Mouse (Mus musculus): ENCODE data around the gene Ly6g6f. TPM values are rescaled to one million over a fixed set of nuclear protein-coding genes. Genes with fewer than 3 reads are reported as not detected.
A peak's percentile ranks its signal among the peaks of the same experiment; 100 is the strongest.

Ly6g6f gene
- total and polyA plus RNA-seq, 3 experiments: 0.54 to 0.67 TPM; not detected in 1

- no peak for TF ChIP-seq PAX5 (IDR thresholded peaks at IDR 0.05; ENCODE audit: low read length)
- peak; percentile 69 for TF ChIP-seq ZNF384 (IDR thresholded peaks at IDR 0.05; ENCODE audit: low read depth, low read length)
- peak in 1 of 2 experiments; percentile 72; a peak in 2 of 4 replicates for TF ChIP-seq CTCF (conservative IDR thresholded peaks at IDR 0.05 in 1 of 2, IDR thresholded peaks at IDR 0.05 in 1 of 2; ENCODE audit: low read depth in 2 of 2, low read length in 2 of 2)
- TF ChIP-seq HCFC1 (IDR thresholded peaks at IDR 0.05; ENCODE audit: low read depth, low read length): no peak
- peak; percentile 35; the same call in 1 of the 2 replicates for TF ChIP-seq MYC (IDR thresholded peaks at IDR 0.05; ENCODE audit: low read depth, low read length)
- TF ChIP-seq SMC3 (IDR thresholded peaks at IDR 0.05; ENCODE audit: low read depth, low read length): peak; percentile 30; the same call in 1 of the 2 replicates
- H3K4me2 ChIP-seq (ENCODE audit: insufficient read depth, low read depth, poor library complexity, severe bottlenecking): no peak overlapping the region
- peaks cover 6 to 10% of the 10 kb centered on the region in 2 experiments for H3K4me1 ChIP-seq (ENCODE audit: control insufficient read depth in 1 of 2, insufficient read depth in 2 of 2)
- DNase-seq (ENCODE audit: extremely low read depth): peak; percentile 31
- H3K27me3 ChIP-seq (replicated peaks): peaks cover 17% of the 10 kb centered on the region
- no peak overlapping the region for H3K9ac ChIP-seq (ENCODE audit: insufficient read depth, low read depth)
- H3K27ac ChIP-seq (ENCODE audit: insufficient read depth, low read depth): no peak overlapping the region
- no peaks in the 10 kb centered on the region for H3K9me3 ChIP-seq (replicated peaks; ENCODE audit: low read length)
- in situ Hi-C loops (cut with MboI; ENCODE audit: low pct_ligation_motif_present, low pct_unique_long_range_greater_than_20kb, low sequenced_read_pairs) (no loop called here), dilution Hi-C loops (cut with MboI; ENCODE audit: extremely low pct_ligation_motif_present, extremely low pct_unique_long_range_greater_than_20kb, low sequenced_read_pairs) (no loop called here)
- H3K4me3 ChIP-seq (replicated peaks in 1 of 3; ENCODE audit: low read depth in 2 of 3, low read length in 2 of 3, poor library complexity in 1 of 3): no peak overlapping the region
- H3K36me3 ChIP-seq (replicated peaks in 1 of 2; ENCODE audit: control insufficient read depth in 1 of 2, insufficient read depth in 1 of 2, low read length in 1 of 2): peaks cover 13 to 29% of the 10 kb centered on the region in 2 experiments
- no peaks in the 10 kb centered on the region; the same call in 1 of the 2 replicates for H3K79me2 ChIP-seq (replicated peaks; ENCODE audit: control insufficient read depth, extremely low read depth, insufficient read depth, poor library complexity, severe bottlenecking)
These were observed 2.7 kb upstream of the Ly6g6f start for GRCm38 (mm10) chr17:35088151-35088550.

- in situ Hi-C loops (cut with MboI; ENCODE audit: low pct_ligation_motif_present, low pct_unique_long_range_greater_than_20kb, low sequenced_read_pairs) (no loop called here), dilution Hi-C loops (cut with MboI; ENCODE audit: extremely low pct_ligation_motif_present, extremely low pct_unique_long_range_greater_than_20kb, low sequenced_read_pairs) (no loop called here)
- Histone ChIP-seq H3K79me2 (replicated peaks; ENCODE audit: control insufficient read depth, extremely low read depth, insufficient read depth, poor library complexity, severe bottlenecking) (no peaks in the 10 kb centered on the region), H3K4me3 (replicated peaks in 1 of 3; ENCODE audit: low read depth in 2 of 3, low read length in 2 of 3, poor library complexity in 1 of 3) (no peak overlapping the region), H3K9me3 (replicated peaks; ENCODE audit: low read length) (no peaks in the 10 kb centered on the region), H3K27me3 (replicated peaks) (peaks cover 17% of the 10 kb centered on the region), H3K27ac (ENCODE audit: insufficient read depth, low read depth) (no peak overlapping the region), H3K4me2 (ENCODE audit: insufficient read depth, low read depth, poor library complexity, severe bottlenecking) (no peak overlapping the region), H3K9ac (ENCODE audit: insufficient read depth, low read depth) (no peak overlapping the region), H3K4me1 (ENCODE audit: control insufficient read depth in 1 of 2, insufficient read depth in 2 of 2) (peaks cover 12 to 22% of the 10 kb centered on the region in 2 experiments), H3K36me3 (replicated peaks in 1 of 2; ENCODE audit: control insufficient read depth in 1 of 2, insufficient read depth in 1 of 2, low read length in 1 of 2) (no peaks in the 10 kb centered on the region)
- TF ChIP-seq IRF4 (IDR thresholded peaks at IDR 0.05; ENCODE audit: low read depth, low read length) (no peak), CTCF (conservative IDR thresholded peaks at IDR 0.05 in 1 of 2, IDR thresholded peaks at IDR 0.05 in 1 of 2; ENCODE audit: low read depth in 2 of 2, low read length in 2 of 2) (no peak), ZNF384 (IDR thresholded peaks at IDR 0.05; ENCODE audit: low read depth, low read length) (peak; percentile 44), MYC (IDR thresholded peaks at IDR 0.05; ENCODE audit: low read depth, low read length) (no peak)
- DNase-seq (ENCODE audit: extremely low read depth): no peak
These were observed 1.4 kb downstream of the Ly6g6f start for GRCm38 (mm10) chr17:35083929-35084497.

GRCm38 (mm10) chr17:35082841-35083576 lies 2.4 kb downstream of the Ly6g6f start:
- H3K27ac ChIP-seq (ENCODE audit: insufficient read depth, low read depth): no peak overlapping the region
- in situ Hi-C loops (cut with MboI; ENCODE audit: low pct_ligation_motif_present, low pct_unique_long_range_greater_than_20kb, low sequenced_read_pairs) (no loop called here), dilution Hi-C loops (cut with MboI; ENCODE audit: extremely low pct_ligation_motif_present, extremely low pct_unique_long_range_greater_than_20kb, low sequenced_read_pairs) (no loop called here)
- H3K4me3 ChIP-seq (replicated peaks in 1 of 3; ENCODE audit: low read depth in 2 of 3, low read length in 2 of 3, poor library complexity in 1 of 3): no peak overlapping the region
- no peaks in the 10 kb centered on the region for H3K79me2 ChIP-seq (replicated peaks; ENCODE audit: control insufficient read depth, extremely low read depth, insufficient read depth, poor library complexity, severe bottlenecking)
- peaks cover 17% of the 10 kb centered on the region for H3K27me3 ChIP-seq (replicated peaks)
- H3K4me1 ChIP-seq (ENCODE audit: control insufficient read depth in 1 of 2, insufficient read depth in 2 of 2): peaks cover 13 to 22% of the 10 kb centered on the region in 2 experiments
- no peaks in the 10 kb centered on the region for H3K36me3 ChIP-seq (replicated peaks in 1 of 2; ENCODE audit: control insufficient read depth in 1 of 2, insufficient read depth in 1 of 2, low read length in 1 of 2)
- H3K4me2 ChIP-seq (ENCODE audit: insufficient read depth, low read depth, poor library complexity, severe bottlenecking): no peak overlapping the region
- H3K9ac ChIP-seq (ENCODE audit: insufficient read depth, low read depth): no peak overlapping the region
- DNase-seq (ENCODE audit: extremely low read depth): no peak
- TF ChIP-seq ZNF384 (IDR thresholded peaks at IDR 0.05; ENCODE audit: low read depth, low read length): no peak
- no peak for TF ChIP-seq IRF4 (IDR thresholded peaks at IDR 0.05; ENCODE audit: low read depth, low read length)
- no peak for TF ChIP-seq USF2 (conservative IDR thresholded peaks at IDR 0.05; ENCODE audit: low read depth, low read length)
- no peak for TF ChIP-seq CHD2 (IDR thresholded peaks at IDR 0.05; ENCODE audit: low read length)
- no peak for TF ChIP-seq EP300 (IDR thresholded peaks at IDR 0.05; ENCODE audit: low read length)
- no peak for TF ChIP-seq NELFE (IDR thresholded peaks at IDR 0.05; ENCODE audit: low read depth, low read length)
- no peak for TF ChIP-seq RCOR1 (conservative IDR thresholded peaks at IDR 0.05; ENCODE audit: low read depth, low read length)
- no peak for TF ChIP-seq POLR2A (IDR thresholded peaks at IDR 0.05; ENCODE audit: low read depth, low read length)
- TF ChIP-seq USF1 (IDR thresholded peaks at IDR 0.05; ENCODE audit: low read depth, low read length): no peak
- no peak for TF ChIP-seq JUND (conservative IDR thresholded peaks at IDR 0.05; ENCODE audit: low read depth, low read length)
- TF ChIP-seq BHLHE40 (IDR thresholded peaks at IDR 0.05; ENCODE audit: low read depth, low read length): no peak
- no peak for TF ChIP-seq HCFC1 (IDR thresholded peaks at IDR 0.05; ENCODE audit: low read depth, low read length)
- H3K9me3 ChIP-seq (replicated peaks; ENCODE audit: low read length): no peaks in the 10 kb centered on the region
